Mouse (Mus musculus): ENCODE results near the gene Ccp110. TPM values are rescaled to one million over a fixed set of nuclear protein-coding genes. Genes with fewer than 3 reads are reported as not detected.

Gene Ccp110
- polyA plus RNA-seq, 1 experiment = 0.41 TPM

GRCm38 (mm10) chr7:118696146-118696545 lies 16.2 kb upstream of the Ccp110 start:
- 93% methylated on average over 6 of the region's 6 CpGs for WGBS
- no peak for TF ChIP-seq CTCF (IDR thresholded peaks at IDR 0.05; ENCODE audit: extremely low read depth, insufficient read length, insufficient replicate concordance, low read depth, low read length)
- no peak for TF ChIP-seq POLR2A (IDR thresholded peaks at IDR 0.05; ENCODE audit: low read depth, low read length)
- Histone ChIP-seq H3K27me3 (ENCODE audit: control insufficient read depth, insufficient read depth, low read length) (no peaks in the 10 kb centered on the region), H3K36me3 (ENCODE audit: control insufficient read depth, insufficient read depth, low read length) (peaks cover 28% of the 10 kb centered on the region), H3K27ac (ENCODE audit: insufficient read depth, low read depth, low read length) (no peak overlapping the region), H3K4me1 (ENCODE audit: control insufficient read depth, insufficient read depth, insufficient read length, low read length) (no peaks in the 10 kb centered on the region), H3K4me3 (ENCODE audit: low read depth, low read length) (no peak overlapping the region)

- Histone ChIP-seq H3K27me3 (ENCODE audit: control insufficient read depth, insufficient read depth, low read length) (no peaks in the 10 kb centered on the region), H3K36me3 (ENCODE audit: control insufficient read depth, insufficient read depth, low read length) (peaks cover 23% of the 10 kb centered on the region), H3K4me1 (ENCODE audit: control insufficient read depth, insufficient read depth, insufficient read length, low read length) (no peaks in the 10 kb centered on the region), H3K27ac (ENCODE audit: insufficient read depth, low read depth, low read length) (no peak overlapping the region), H3K4me3 (ENCODE audit: low read depth, low read length) (no peak overlapping the region)
- WGBS = 31% methylated on average over 4 of the region's 4 CpGs
- no peak for TF ChIP-seq CTCF (IDR thresholded peaks at IDR 0.05; ENCODE audit: extremely low read depth, insufficient read length, insufficient replicate concordance, low read depth, low read length)
- TF ChIP-seq POLR2A (IDR thresholded peaks at IDR 0.05; ENCODE audit: low read depth, low read length) = no peak
Measured at GRCm38 (mm10) chr7:118697168-118697567, 15.2 kb upstream of the Ccp110 start.

GRCm38 (mm10) chr7:118698882-118699281 lies 13.5 kb upstream of the Ccp110 start:
- TF ChIP-seq CTCF (IDR thresholded peaks at IDR 0.05; ENCODE audit: extremely low read depth, insufficient read length, insufficient replicate concordance, low read depth, low read length) (no peak), POLR2A (IDR thresholded peaks at IDR 0.05; ENCODE audit: low read depth, low read length) (no peak)
- Histone ChIP-seq H3K27ac (ENCODE audit: insufficient read depth, low read depth, low read length) (no peak overlapping the region), H3K36me3 (ENCODE audit: control insufficient read depth, insufficient read depth, low read length) (peaks cover 21% of the 10 kb centered on the region), H3K4me1 (ENCODE audit: control insufficient read depth, insufficient read depth, insufficient read length, low read length) (0 out of 2 replicates have a peak, but pooled peaks cover 6% of the 10 kb centered on the region), H3K27me3 (ENCODE audit: control insufficient read depth, insufficient read depth, low read length) (no peaks in the 10 kb centered on the region), H3K4me3 (ENCODE audit: low read depth, low read length) (no peak overlapping the region)
- 69% methylated on average over 9 of the region's 9 CpGs for WGBS

GRCm38 (mm10) chr7:118703144-118703561 lies 9.2 kb upstream of the Ccp110 start:
- H3K36me3 ChIP-seq (ENCODE audit: control insufficient read depth, insufficient read depth, low read length) = peaks cover 6% of the 10 kb centered on the region
- 0 out of 2 replicates have a peak overlapping the region, but pooled peaks have one; percentile 3 for H3K4me3 ChIP-seq (ENCODE audit: low read depth, low read length)
- peak overlapping the region; percentile 89 for H3K27ac ChIP-seq (ENCODE audit: insufficient read depth, low read depth, low read length)
- H3K27me3 ChIP-seq (ENCODE audit: control insufficient read depth, insufficient read depth, low read length) = no peaks in the 10 kb centered on the region
- no peak for TF ChIP-seq POLR2A (IDR thresholded peaks at IDR 0.05; ENCODE audit: low read depth, low read length)
- no peak for TF ChIP-seq CTCF (IDR thresholded peaks at IDR 0.05; ENCODE audit: extremely low read depth, insufficient read length, insufficient replicate concordance, low read depth, low read length)
- 26% methylated on average over 15 of the region's 15 CpGs for WGBS
- H3K4me1 ChIP-seq (ENCODE audit: control insufficient read depth, insufficient read depth, insufficient read length, low read length) = peaks cover 14% of the 10 kb centered on the region

GRCm38 (mm10) chr7:118704001-118704850 lies 8.1 kb upstream of the Ccp110 start:
- TF ChIP-seq CTCF (IDR thresholded peaks at IDR 0.05; ENCODE audit: extremely low read depth, insufficient read length, insufficient replicate concordance, low read depth, low read length) = no peak
- TF ChIP-seq POLR2A (IDR thresholded peaks at IDR 0.05; ENCODE audit: low read depth, low read length) = no peak
- peak overlapping the region; percentile 89 for H3K27ac ChIP-seq (ENCODE audit: insufficient read depth, low read depth, low read length)
- peaks cover 4% of the 10 kb centered on the region; the same call in 1 of the 2 replicates for H3K36me3 ChIP-seq (ENCODE audit: control insufficient read depth, insufficient read depth, low read length)
- no peaks in the 10 kb centered on the region for H3K27me3 ChIP-seq (ENCODE audit: control insufficient read depth, insufficient read depth, low read length)
- H3K4me3 ChIP-seq (ENCODE audit: low read depth, low read length) = peak overlapping the region; percentile 7; the same call in 1 of the 2 replicates
- 48% methylated on average over 9 of the region's 9 CpGs for WGBS
- H3K4me1 ChIP-seq (ENCODE audit: control insufficient read depth, insufficient read depth, insufficient read length, low read length) = peaks cover 14% of the 10 kb centered on the region

- WGBS = under 1% methylated on average over 66 of the region's 66 CpGs
- no peak for TF ChIP-seq CTCF (IDR thresholded peaks at IDR 0.05; ENCODE audit: extremely low read depth, insufficient read length, insufficient replicate concordance, low read depth, low read length)
- TF ChIP-seq POLR2A (IDR thresholded peaks at IDR 0.05; ENCODE audit: low read depth, low read length) = peak; percentile 51
- Histone ChIP-seq H3K27ac (ENCODE audit: insufficient read depth, low read depth, low read length) (peak within 1 kb of the TSS; percentile 89), H3K4me3 (ENCODE audit: low read depth, low read length) (peak within 1 kb of the TSS; percentile 81), H3K27me3 (ENCODE audit: control insufficient read depth, insufficient read depth, low read length) (no peaks in the 10 kb centered on the region; the same call in 1 of the 2 replicates), H3K36me3 (ENCODE audit: control insufficient read depth, insufficient read depth, low read length) (peaks cover 4% of the 10 kb centered on the region; the same call in 1 of the 2 replicates), H3K4me1 (ENCODE audit: control insufficient read depth, insufficient read depth, insufficient read length, low read length) (peaks cover 14% of the 10 kb centered on the region)
Measured at GRCm38 (mm10) chr7:118705101-118705961, 7.0 kb upstream of the Ccp110 start, which contains the start of gene Gde1. Gene Gde1, minus strand, starts transcription at chr7:118705778.

Data from small intestine, adult 2 months (tissue).